Mouse (Mus musculus): ENCODE results near the gene Usp5.

- TF ChIP-seq CTCF (IDR thresholded peaks at IDR 0.05) (no peak), EP300 (IDR thresholded peaks at IDR 0.05) (no peak)
These were observed 24.9 kb downstream of the Usp5 start for GRCm38 (mm10) chr6:124804341-124804740.

Data from lung, postnatal 0 days (tissue).